Mouse (Mus musculus) intestine, postnatal 0 days (tissue): ENCODE measurements around the gene Rabep2. TPM values are rescaled to one million over a fixed set of nuclear protein-coding genes. Genes with fewer than 3 reads are reported as not detected.

ENCODE experiments used
- ATAC-seq: fragments of 200-750 bp; cut with Nextera tagmentation; 2 replicates; pipeline ENCODE4 v1.8.0; 2017; ENCODE audit warnings: mild to moderate bottlenecking, moderate TSS enrichment, moderate library complexity
- H3K27ac ChIP-seq: fragments of 300-500 bp; sonication (generic); 2 replicates; pipeline ENCODE4 v1.5.1; 2014; ENCODE audit warnings: mild to moderate bottlenecking, low read depth, low read length, moderate library complexity
- H3K27me3 ChIP-seq: fragments of 300-500 bp; sonication (generic); replicated peaks from 2 replicates; pipeline ENCODE4 v1.6.1; 2014; ENCODE audit warnings: low read length, mixed read lengths; ENCODE audit not compliant: control insufficient read depth, insufficient read depth
- H3K36me3 ChIP-seq: fragments of 300-500 bp; sonication (generic); 2 replicates; pipeline ENCODE4 v1.6.1; 2014; ENCODE audit warnings: mild to moderate bottlenecking, moderate library complexity; ENCODE audit not compliant: control insufficient read depth, insufficient read depth
- H3K4me1 ChIP-seq: fragments of 300-500 bp; sonication (generic); replicated peaks from 2 replicates; pipeline ENCODE4 v1.6.1; 2014; ENCODE audit warnings: antibody characterized with exemption, low read length, mixed read lengths; ENCODE audit not compliant: control insufficient read depth, insufficient read depth
- H3K4me2 ChIP-seq: fragments of 300-500 bp; sonication (generic); replicated peaks from 2 replicates; pipeline ENCODE4 v1.6.1; 2014; ENCODE audit warnings: low read depth, mild to moderate bottlenecking, moderate library complexity
- H3K4me3 ChIP-seq: fragments of 300-500 bp; sonication (generic); 2 replicates; pipeline ENCODE4 v1.5.1; 2014; ENCODE audit warnings: low read depth, low read length
- H3K9ac ChIP-seq: fragments of 300-500 bp; sonication (generic); 2 replicates; pipeline ENCODE4 v1.6.1; 2014; ENCODE audit warnings: mild to moderate bottlenecking, low read depth, low read length
- H3K9me3 ChIP-seq: fragments of 300-500 bp; sonication (generic); 2 replicates; pipeline ENCODE4 v1.6.1; 2016; ENCODE audit warnings: mixed run types; ENCODE audit not compliant: control insufficient read depth
- CTCF ChIP-seq: sonication (generic); IDR thresholded peaks from 2 replicates; pipeline ENCODE4 v1.5.1; 2016; ENCODE audit warnings: low read depth, mild to moderate bottlenecking, control low read depth, antibody characterized with exemption, moderate library complexity
- WGBS: fragments of 180-500 bp; shearing (Covaris S2); extraction: QIAGEN DNeasy Blood & Tissue Kit; methylation state at CpG from one replicate; pipeline ENCODE4 v1.1.7; 2014; 5-methylcytosine and 5-hydroxymethylcytosine counted together
- polyA plus RNA-seq: library from polyadenylated mRNA; unstranded; fragments of >200 nt; fragmentation: Nextera tagmentation; extraction: Ambion mirVana; gene quantifications from 2 replicates; pipeline ENCODE4 v1.2.1, GENCODE M21; 2015

The Rabep2 gene
- polyA plus RNA-seq, 1 experiment from 2014 or later, result 15.1 TPM

- no peaks in the 10 kb centered on the region for H3K27me3 ChIP-seq
Measured at GRCm38 (mm10) chr7:126416615-126417014, 11.9 kb upstream of the Rabep2 start.

GRCm38 (mm10) chr7:126417045-126417444 lies 11.5 kb upstream of the Rabep2 start:
- 72% methylated on average over 8 of the region's 8 CpGs for WGBS
- no peak overlapping the region for H3K9ac ChIP-seq

More at GRCm38 (mm10) chr7:126416615-126417014, 11.9 kb upstream of the Rabep2 start:
- H3K9me3 ChIP-seq, result no peaks in the 10 kb centered on the region
- no peak for ATAC-seq
- no peak overlapping the region for H3K4me2 ChIP-seq
- H3K36me3 ChIP-seq, result no peaks in the 10 kb centered on the region
- no peaks in the 10 kb centered on the region for H3K4me1 ChIP-seq
- H3K9ac ChIP-seq, result no peak overlapping the region
- 62% methylated on average over 2 of the region's 2 CpGs for WGBS
- H3K4me3 ChIP-seq, result no peak overlapping the region
- no peak for TF ChIP-seq CTCF
- no peak overlapping the region for H3K27ac ChIP-seq

GRCm38 (mm10) chr7:126417606-126418005 lies 11.0 kb upstream of the Rabep2 start:
- Histone ChIP-seq H3K4me2 (no peak overlapping the region), H3K9ac (no peak overlapping the region), H3K9me3 (no peaks in the 10 kb centered on the region), H3K4me1 (no peaks in the 10 kb centered on the region), H3K27ac (no peak overlapping the region), H3K36me3 (no peaks in the 10 kb centered on the region), H3K4me3 (no peak overlapping the region), H3K27me3 (no peaks in the 10 kb centered on the region)
- no peak for TF ChIP-seq CTCF
- no peak for ATAC-seq
- WGBS, result 80% methylated on average over 4 of the region's 4 CpGs

More at GRCm38 (mm10) chr7:126417045-126417444, 11.5 kb upstream of the Rabep2 start:
- Histone ChIP-seq H3K27ac (no peak overlapping the region), H3K9me3 (no peaks in the 10 kb centered on the region), H3K4me3 (no peak overlapping the region), H3K36me3 (no peaks in the 10 kb centered on the region), H3K27me3 (no peaks in the 10 kb centered on the region), H3K4me1 (no peaks in the 10 kb centered on the region), H3K4me2 (no peak overlapping the region)
- no peak for ATAC-seq
- TF ChIP-seq CTCF, result no peak

- no peaks in the 10 kb centered on the region for H3K36me3 ChIP-seq
- no peaks in the 10 kb centered on the region for H3K9me3 ChIP-seq
- TF ChIP-seq CTCF, result no peak
- 34% methylated on average over 3 of the region's 3 CpGs for WGBS
- no peak overlapping the region for H3K9ac ChIP-seq
- H3K27ac ChIP-seq, result no peak overlapping the region
- no peaks in the 10 kb centered on the region for H3K4me1 ChIP-seq
- no peak for ATAC-seq
- no peaks in the 10 kb centered on the region for H3K27me3 ChIP-seq
- no peak overlapping the region for H3K4me2 ChIP-seq
- H3K4me3 ChIP-seq, result no peak overlapping the region
Measured at GRCm38 (mm10) chr7:126418496-126418895, 10.1 kb upstream of the Rabep2 start.

- no peaks in the 10 kb centered on the region for H3K9me3 ChIP-seq
- no peak for TF ChIP-seq CTCF
- no peaks in the 10 kb centered on the region for H3K27me3 ChIP-seq
- ATAC-seq, result no peak
- 87% methylated on average over 5 of the region's 5 CpGs for WGBS
- no peak overlapping the region for H3K4me3 ChIP-seq
- no peaks in the 10 kb centered on the region for H3K4me1 ChIP-seq
- H3K27ac ChIP-seq, result no peak overlapping the region
- no peak overlapping the region for H3K4me2 ChIP-seq
- H3K36me3 ChIP-seq, result no peaks in the 10 kb centered on the region
- H3K9ac ChIP-seq, result no peak overlapping the region
Measured at GRCm38 (mm10) chr7:126421756-126422155, 6.8 kb upstream of the Rabep2 start.

GRCm38 (mm10) chr7:126424161-126424560 lies 4.4 kb upstream of the Rabep2 start:
- Histone ChIP-seq H3K27ac (no peak overlapping the region), H3K36me3 (no peaks in the 10 kb centered on the region), H3K27me3 (no peaks in the 10 kb centered on the region), H3K4me2 (no peak overlapping the region), H3K4me1 (no peaks in the 10 kb centered on the region), H3K9ac (no peak overlapping the region), H3K4me3 (no peak overlapping the region), H3K9me3 (no peaks in the 10 kb centered on the region)
- no peak for TF ChIP-seq CTCF
- 86% methylated on average over 6 of the region's 6 CpGs for WGBS
- no peak for ATAC-seq

- ATAC-seq, result no peak
- no peak overlapping the region for H3K4me2 ChIP-seq
- peaks cover 5% of the 10 kb centered on the region; the same call in 1 of the 2 replicates for H3K4me1 ChIP-seq
- peaks cover 9% of the 10 kb centered on the region; the same call in 1 of the 2 replicates for H3K36me3 ChIP-seq
- 53% methylated on average over 12 of the region's 13 CpGs for WGBS
- TF ChIP-seq CTCF, result no peak
- H3K27ac ChIP-seq, result no peak overlapping the region
- no peaks in the 10 kb centered on the region for H3K9me3 ChIP-seq
- H3K9ac ChIP-seq, result no peak overlapping the region
- no peak overlapping the region for H3K4me3 ChIP-seq
- no peaks in the 10 kb centered on the region for H3K27me3 ChIP-seq
Measured at GRCm38 (mm10) chr7:126427323-126427860, 1.2 kb upstream of the Rabep2 start.
